Mouse (Mus musculus): Measurements from ENCODE around the gene Zfp574. TPM values are rescaled to one million over a fixed set of nuclear protein-coding genes. Genes with fewer than 3 reads are reported as not detected.
"Not testable (repeated sequence)": the region's sequence is repeated elsewhere in the genome, so short reads cannot be mapped to it uniquely, and the experiment has no call there.

The Zfp574 gene
- total and polyA plus RNA-seq, 3 experiments: 16.3 to 30.2 TPM; not detected in 1

DNA sequence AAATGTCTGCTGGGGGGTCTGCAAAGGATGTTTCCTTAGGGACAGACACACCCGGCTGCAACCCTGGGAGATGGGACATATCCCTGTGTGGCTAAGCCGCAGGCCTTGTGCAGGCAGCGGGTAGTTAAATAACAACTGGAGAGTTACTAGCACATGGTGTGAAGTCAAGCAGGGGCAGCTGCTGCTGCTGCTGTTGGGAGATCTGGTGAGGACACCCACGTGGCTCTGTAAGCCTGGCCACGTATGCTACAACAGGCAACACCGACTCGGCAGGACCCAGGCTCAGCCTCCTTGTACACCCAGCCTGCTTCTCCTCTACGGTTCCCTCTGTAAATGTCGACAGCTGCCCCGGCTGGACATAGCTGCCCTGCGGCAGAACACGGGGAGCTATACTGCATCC is 30.4 kb upstream of the Zfp574 start:
- Histone ChIP-seq H3K4me1 (ENCODE audit: control insufficient read depth in 1 of 2, insufficient read depth in 2 of 2, low read length in 2 of 2) (no peaks in the 10 kb centered on the region), H3K4me3 (ENCODE audit: control insufficient read depth in 1 of 2, insufficient read depth in 1 of 2, low read depth in 2 of 2, low read length in 2 of 2) (no peak overlapping the region), H3K27me3 (ENCODE audit: control insufficient read depth in 1 of 2, insufficient read depth in 2 of 2, low read length in 2 of 2) (no peaks in the 10 kb centered on the region), H3K79me2 (ENCODE audit: control insufficient read depth, insufficient read depth, low read length, poor library complexity) (no peaks in the 10 kb centered on the region), H3K27ac (ENCODE audit: control insufficient read depth, low read depth, low read length) (no peak overlapping the region), H3K9ac (ENCODE audit: control insufficient read depth, low read depth, low read length, poor library complexity, severe bottlenecking) (no peak overlapping the region), H3K9me3 (replicated peaks; ENCODE audit: insufficient read depth, low read length) (no peaks in the 10 kb centered on the region), H3K36me3 (ENCODE audit: control insufficient read depth in 1 of 2, insufficient read depth in 2 of 2, low read length in 2 of 2) (no peaks in the 10 kb centered on the region)
- no peak for DNase-seq (ENCODE audit: low read depth, low spot score)
- TF ChIP-seq POLR2A (IDR thresholded peaks at IDR 0.05; ENCODE audit: control insufficient read depth in 1 of 2, insufficient read depth in 1 of 2, low read depth in 1 of 2, low read length in 2 of 2, poor library complexity in 1 of 2) (no peak), POLR2AphosphoS5 (IDR thresholded peaks at IDR 0.05; ENCODE audit: borderline replicate concordance, low read depth, low read length) (no peak), NRF1 (IDR thresholded peaks at IDR 0.05; ENCODE audit: insufficient read depth, low read depth, low read length, poor library complexity, severe bottlenecking) (no peak), GABPA (IDR thresholded peaks at IDR 0.05; ENCODE audit: low read depth, low read length) (no peak), UBTF (IDR thresholded peaks at IDR 0.05; ENCODE audit: borderline replicate concordance, insufficient read depth, low read depth, low read length) (no peak), MYB (IDR thresholded peaks at IDR 0.05; ENCODE audit: low read depth, low read length) (no peak), RCOR1 (IDR thresholded peaks at IDR 0.05; ENCODE audit: low read depth, low read length) (no peak), JUND (IDR thresholded peaks at IDR 0.05; ENCODE audit: low read depth, low read length) (no peak), ZKSCAN1 (IDR thresholded peaks at IDR 0.05; ENCODE audit: low read depth, low read length) (no peak), MAX (IDR thresholded peaks at IDR 0.05; ENCODE audit: low read length) (no peak), KAT2A (conservative IDR thresholded peaks at IDR 0.05; ENCODE audit: low read depth, low read length) (no peak), CHD1 (IDR thresholded peaks at IDR 0.05; ENCODE audit: low read depth, low read length) (no peak), MXI1 (IDR thresholded peaks at IDR 0.05; ENCODE audit: low read depth, low read length) (no peak), HCFC1 (IDR thresholded peaks at IDR 0.05; ENCODE audit: low read depth, low read length) (no peak), SMC3 (IDR thresholded peaks at IDR 0.05; ENCODE audit: low read depth, low read length) (no peak), MEF2A (IDR thresholded peaks at IDR 0.05; ENCODE audit: extremely low read depth, insufficient replicate concordance, low read depth, low read length, poor library complexity, severe bottlenecking) (no peak), POLR2AphosphoS2 (IDR thresholded peaks at IDR 0.05; ENCODE audit: low read length) (no peak), CTCF (IDR thresholded peaks at IDR 0.05 in 2 of 3, conservative IDR thresholded peaks at IDR 0.05 in 1 of 3; ENCODE audit: control insufficient read depth in 1 of 3, insufficient read depth in 1 of 3, low read depth in 2 of 3, low read length in 3 of 3, poor library complexity in 1 of 3, severe bottlenecking in 1 of 3) (no peak)

DNA sequence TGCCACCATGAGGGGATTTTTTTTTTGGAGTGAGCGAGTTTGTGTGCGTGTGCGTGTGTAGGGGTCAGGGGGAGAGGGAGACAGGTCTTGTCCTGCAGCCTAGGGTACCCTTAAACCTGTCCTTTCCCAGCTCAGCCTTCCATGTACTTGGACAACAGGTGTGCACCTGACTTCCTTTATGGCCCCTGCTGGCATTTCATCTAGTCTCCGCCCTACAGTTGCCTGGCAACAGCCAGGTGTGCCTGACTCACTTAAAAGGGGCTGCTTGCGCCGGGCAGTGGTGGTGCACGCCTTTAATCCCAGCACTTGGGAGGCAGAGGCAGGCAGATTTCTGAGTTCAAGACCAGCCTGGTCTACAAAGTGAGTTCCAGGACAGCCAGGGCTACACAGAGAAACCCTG is 27.8 kb upstream of the Zfp574 start:
- DNase-seq (ENCODE audit: low read depth, low spot score); H3K9me3 ChIP-seq (replicated peaks; ENCODE audit: insufficient read depth, low read length); H3K27me3 ChIP-seq (ENCODE audit: control insufficient read depth in 1 of 2, insufficient read depth in 2 of 2, low read length in 2 of 2); H3K36me3 ChIP-seq (ENCODE audit: control insufficient read depth in 1 of 2, insufficient read depth in 2 of 2, low read length in 2 of 2); H3K79me2 ChIP-seq (ENCODE audit: control insufficient read depth, insufficient read depth, low read length, poor library complexity); H3K27ac ChIP-seq (ENCODE audit: control insufficient read depth, low read depth, low read length); H3K4me3 ChIP-seq (ENCODE audit: control insufficient read depth in 1 of 2, insufficient read depth in 1 of 2, low read depth in 2 of 2, low read length in 2 of 2); H3K4me1 ChIP-seq (ENCODE audit: control insufficient read depth in 1 of 2, insufficient read depth in 2 of 2, low read length in 2 of 2); H3K9ac ChIP-seq (ENCODE audit: control insufficient read depth, low read depth, low read length, poor library complexity, severe bottlenecking): not testable (repeated sequence)

All from MEL (cell line).